Mouse (Mus musculus) B cell, adult 67 days (primary cell): ENCODE measurements around the gene Olfr433. TPM values are rescaled to one million over a fixed set of nuclear protein-coding genes. Genes with fewer than 3 reads are reported as not detected.

Experiments used
- total RNA-seq, 2 experiments: library from RNA; stranded (reverse); gene quantifications; 4 replicates each; pipeline ENCODE4 v1.2.4; 2023

Olfr433 gene
- total RNA-seq = under 1 TPM; 0.52 to 0.53 TPM

GRCm38 (mm10) chr1:174040523-174041177, at the start of gene Olfr433:
Gene Olfr433 (plus strand): TSS chr1:174040705.

GRCm38 (mm10) chr1:174031698-174032097, 8.8 kb upstream of the Olfr433 start, which contains the start of gene Ifi205:
Gene Ifi205 (minus strand): TSS chr1:174031810.

GRCm38 (mm10) chr1:174048893-174049292, 8.4 kb downstream of the Olfr433 start, which contains the start of gene Olfr432:
Gene Olfr432 (plus strand): TSS chr1:174049205.

GRCm38 (mm10) chr1:174066305-174066704, 25.8 kb downstream of the Olfr433 start, which contains the start of gene Olfr430:
Gene Olfr430 (plus strand): TSS chr1:174066605.

GRCm38 (mm10) chr1:174084031-174084430, 43.5 kb downstream of the Olfr433 start, which contains the start of gene Olfr429:
Gene Olfr429 (plus strand): TSS chr1:174084331.

Other genes with a start within 250 kb of the Olfr433 start
- gene Ifi211, start 127.7 kb upstream of the Olfr433 start, total RNA-seq = under 1 TPM in 1 of 2 experiments, not detected in 1; 0.44 TPM
- gene Mndal, start 98.2 kb upstream of the Olfr433 start, total RNA-seq = 100 to 1,000 TPM; 530 to 659 TPM
- 100 to 1,000 TPM; 289 to 326 TPM for gene Ifi203, start 98.0 kb upstream of the Olfr433 start, total RNA-seq
- gene Ifi202b, start 58.0 kb upstream of the Olfr433 start, total RNA-seq = not detected
- gene Ifi205, start 8.9 kb upstream of the Olfr433 start, total RNA-seq = 1 to 10 TPM; 6.0 to 6.6 TPM
- gene Olfr432, start 8.5 kb downstream of the Olfr433 start, total RNA-seq = not detected
- gene Olfr430, start 25.9 kb downstream of the Olfr433 start, total RNA-seq = not detected
- gene Olfr429, start 43.6 kb downstream of the Olfr433 start, total RNA-seq = not detected
- gene Olfr427, start 56.2 kb downstream of the Olfr433 start, total RNA-seq = not detected
- not detected for gene Olfr231, start 80.5 kb downstream of the Olfr433 start, total RNA-seq
- gene Olfr424, start 90.8 kb downstream of the Olfr433 start, total RNA-seq = not detected
- not detected for gene Olfr420, start 114.9 kb downstream of the Olfr433 start, total RNA-seq
- gene Spta1, start 132.1 kb downstream of the Olfr433 start, total RNA-seq = under 1 TPM in 1 of 2 experiments, not detected in 1; 0.20 TPM
- not detected for gene Olfr419, start 211.4 kb downstream of the Olfr433 start, total RNA-seq